Mouse (Mus musculus): Measurements from ENCODE around the gene Gpx2. TPM values are rescaled to one million over a fixed set of nuclear protein-coding genes. Genes with fewer than 3 reads are reported as not detected.
A peak's percentile ranks its signal among the peaks of the same experiment; 100 is the strongest.

Gpx2 gene
- total RNA-seq, 2 experiments from 2014 or later = not detected

DNA sequence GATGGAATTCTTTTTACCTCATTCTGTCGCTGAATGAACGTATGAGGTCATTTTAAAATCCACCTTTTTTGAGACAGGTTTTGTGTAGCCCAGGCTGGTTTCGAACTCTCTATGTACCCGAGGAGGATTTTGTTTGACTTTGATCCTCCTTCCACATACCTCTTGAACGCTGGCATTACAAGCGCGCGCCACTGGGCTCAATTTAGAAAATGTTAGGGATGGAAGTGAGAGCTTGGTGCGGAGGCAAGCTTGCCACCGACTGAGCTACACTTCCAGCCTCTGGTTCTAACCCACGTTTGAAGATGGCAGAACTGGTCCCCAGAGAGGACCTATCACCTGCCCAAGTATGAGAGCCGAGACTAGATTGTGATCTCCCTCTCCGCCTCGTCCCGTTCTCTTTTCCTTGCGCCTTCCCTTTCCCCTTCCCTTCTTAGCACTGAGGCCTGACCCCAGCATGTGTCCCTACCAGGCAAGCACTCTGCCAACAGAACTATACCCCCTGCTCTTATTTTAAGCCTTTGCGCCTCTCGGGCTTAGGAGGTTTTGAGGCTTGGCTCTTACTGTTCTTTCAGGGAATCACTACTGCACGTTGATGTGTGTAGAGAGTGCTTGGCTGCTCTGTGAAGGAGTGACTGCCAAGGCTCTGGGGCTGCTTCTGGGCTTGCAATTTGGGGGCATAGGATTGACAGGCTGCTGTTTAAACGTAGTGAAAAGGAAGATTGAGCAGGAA lies 29.3 kb downstream of the Gpx2 start:
- intact Hi-C loops (cut with DNase I) = no loop called here
- DNase-seq = peak; percentile 8 to 32

DNA sequence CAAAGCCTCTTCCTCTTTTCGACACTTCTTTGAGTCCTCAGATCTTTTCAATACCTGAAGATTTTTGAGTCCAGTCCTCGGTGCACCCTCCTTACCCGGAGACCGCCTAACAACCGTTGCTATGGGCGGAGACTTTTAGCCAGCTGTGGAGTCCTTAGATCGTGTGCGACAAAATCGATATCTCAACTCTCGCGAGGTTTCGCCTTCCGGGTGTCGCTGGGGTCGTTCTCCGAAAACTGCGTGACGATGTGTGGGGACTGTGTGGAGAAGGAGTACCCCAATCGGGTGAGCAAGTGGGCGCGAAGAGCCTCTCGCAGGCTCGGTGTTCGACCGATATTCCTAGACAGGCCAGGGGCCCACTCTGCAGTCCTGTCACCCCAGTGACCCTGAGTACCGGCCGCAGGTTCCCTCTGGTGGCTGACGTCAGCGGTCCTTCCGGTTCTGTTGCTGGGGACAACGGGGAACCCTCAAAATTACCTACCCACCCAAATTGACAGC lies 30.0 kb downstream of the Gpx2 start, which contains the start of the genes Churc1 and Fntb:
Churc1 (plus strand) TSS at position 185 of the 498 bp plus-strand sequence.
Fntb (plus strand) TSS at position 236 of the 498 bp plus-strand sequence.
- intact Hi-C loops (cut with DNase I) = no loop called here
- peak; percentile 89 to 92 for DNase-seq

- DNase-seq = peak in 1 of 2 experiments; percentile 13
- intact Hi-C loops (cut with DNase I) = no loop called here
Measured at GRCm38 (mm10) chr12:76752652-76753318, 42.6 kb downstream of the Gpx2 start.

DNA sequence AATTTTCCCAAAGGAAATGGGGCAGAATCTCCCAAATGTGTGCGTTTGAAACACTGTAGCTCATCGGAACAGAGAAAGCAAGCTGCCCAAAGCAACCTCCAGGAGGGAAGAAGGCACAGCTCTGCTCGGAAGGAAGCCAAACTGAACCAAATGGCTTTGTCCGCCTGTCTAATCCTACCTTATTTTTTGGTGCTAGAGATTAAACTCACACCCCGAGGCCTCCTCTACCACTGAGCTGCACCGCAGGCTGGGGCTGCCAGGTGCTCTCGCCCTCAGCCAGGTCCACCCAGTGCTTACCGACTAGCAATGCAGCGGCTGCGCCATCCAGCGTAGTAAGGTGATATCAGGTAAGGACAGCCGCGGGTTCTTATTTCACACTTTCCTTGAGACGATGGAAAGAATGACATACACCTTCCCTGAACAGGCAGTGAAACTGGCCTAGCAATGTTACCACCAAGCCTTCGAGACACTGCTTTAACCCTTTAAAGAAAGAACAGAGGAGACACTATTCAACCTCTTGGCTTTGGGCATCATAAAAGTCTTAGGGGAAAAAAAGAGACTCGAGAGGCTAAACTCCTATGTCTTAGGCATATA lies 44.4 kb downstream of the Gpx2 start:
- no peak for DNase-seq
- intact Hi-C loops (cut with DNase I) = no loop called here

Other genes starting within 250 kb of the Gpx2 start
- 10 to 100 TPM; 88.4 to 94.2 TPM for gene Sptb, start 85.0 kb downstream of the Gpx2 start, total RNA-seq (2021)
- 10 to 100 TPM; 84.7 to 89.3 TPM for gene Churc1, start 30.0 kb downstream of the Gpx2 start, total RNA-seq (2021)
- 10 to 100 TPM; 13.3 to 14.5 TPM for gene Fntb, start 30.0 kb downstream of the Gpx2 start, total RNA-seq (2021)
- under 1 TPM; 0.86 to 0.92 TPM for gene Rab15, start 27.4 kb upstream of the Gpx2 start, total RNA-seq (2021)
- 10 to 100 TPM; 67.7 to 68.0 TPM for gene Max, start 166.6 kb upstream of the Gpx2 start, total RNA-seq (2021)